Mouse (Mus musculus) layer of hippocampus, postnatal 10 days (tissue): ENCODE measurements at regions not wholly inside any gene's neighbourhood (a gene's known extent, or its start where the extent isn't known, plus 50 kb on each side); places are given as distances from the start of the nearest gene placed in this dataset.

ENCODE experiments used
- DNase-seq, 2 experiments: peaks; one replicate each; pipeline ENCODE4 v3.0.0; 2021; ENCODE audit warnings: low spot score in 2 of 2

GRCm38 (mm10) chr4:55952220-55952619 is 420.0 kb upstream of the Klf4 start:
- no peak for DNase-seq

- no peak for DNase-seq
These were observed 409.2 kb upstream of the Klf4 start for GRCm38 (mm10) chr4:55941423-55941822.

GRCm38 (mm10) chr4:55938383-55938782 is 406.1 kb upstream of the Klf4 start:
- DNase-seq: peak in 1 of 2 experiments; percentile 9

GRCm38 (mm10) chr4:55937833-55938232 is 405.6 kb upstream of the Klf4 start:
- DNase-seq: no peak

GRCm38 (mm10) chr4:55929141-55929782 is 397.0 kb upstream of the Klf4 start:
- DNase-seq: peak; percentile 24 to 35

GRCm38 (mm10) chr4:55928670-55929069 is 396.4 kb upstream of the Klf4 start:
- DNase-seq: peak; percentile 17 to 25

GRCm38 (mm10) chr4:55928196-55928595 is 395.9 kb upstream of the Klf4 start:
- no peak for DNase-seq

- no peak for DNase-seq
These were observed 395.1 kb upstream of the Klf4 start for GRCm38 (mm10) chr4:55927391-55927790.

GRCm38 (mm10) chr4:55924974-55925373 is 392.7 kb upstream of the Klf4 start:
- no peak for DNase-seq

- DNase-seq: no peak
These were observed 389.0 kb upstream of the Klf4 start for GRCm38 (mm10) chr4:55921217-55921616.

- DNase-seq: no peak
These were observed 362.0 kb upstream of the Klf4 start for GRCm38 (mm10) chr4:55894116-55894885.

GRCm38 (mm10) chr4:55891656-55892055 is 359.4 kb upstream of the Klf4 start:
- no peak for DNase-seq

GRCm38 (mm10) chr4:55887581-55887980 is 355.3 kb upstream of the Klf4 start:
- no peak for DNase-seq

- DNase-seq: no peak
These were observed 350.3 kb upstream of the Klf4 start for GRCm38 (mm10) chr4:55882541-55882940.

- peak; percentile 51 to 59 for DNase-seq
These were observed 343.0 kb upstream of the Klf4 start for GRCm38 (mm10) chr4:55875304-55875703.

- no peak for DNase-seq
These were observed 342.6 kb upstream of the Klf4 start for GRCm38 (mm10) chr4:55874875-55875274.

GRCm38 (mm10) chr4:55874276-55874675 is 342.0 kb upstream of the Klf4 start:
- DNase-seq: no peak

GRCm38 (mm10) chr4:55860055-55860454 is 327.8 kb upstream of the Klf4 start:
- DNase-seq: no peak

- no peak for DNase-seq
These were observed 327.0 kb upstream of the Klf4 start for GRCm38 (mm10) chr4:55859211-55859761.

- no peak for DNase-seq
These were observed 319.2 kb upstream of the Klf4 start for GRCm38 (mm10) chr4:55851430-55851829.

- no peak for DNase-seq
These were observed 318.8 kb upstream of the Klf4 start for GRCm38 (mm10) chr4:55851027-55851426.

GRCm38 (mm10) chr4:55843727-55844401 is 311.6 kb upstream of the Klf4 start:
- peak in 1 of 2 experiments; percentile 8 for DNase-seq
